Mouse (Mus musculus) heart, adult 2 months (tissue): ENCODE data around the gene Samd4. TPM values are rescaled to one million over a fixed set of nuclear protein-coding genes. Genes with fewer than 3 reads are reported as not detected.
A peak's percentile ranks its signal among the peaks of the same experiment; 100 is the strongest.

Source experiments
- DNase-seq, 2 experiments: peaks; one replicate each; pipeline ENCODE4 v3.0.0; 2021
- H3K27ac ChIP-seq: fragments of 200-600 bp; 2 replicates; pipeline ENCODE4 v1.8.1; 2022
- H3K27me3 ChIP-seq: fragments of 200-500 bp; 2 replicates; pipeline ENCODE4 v1.6.1; 2012; ENCODE audit warnings: mild to moderate bottlenecking, low read length, inconsistent platforms, mixed read lengths; ENCODE audit not compliant: control insufficient read depth, insufficient read depth
- H3K36me3 ChIP-seq: fragments of 200-500 bp; 2 replicates; pipeline ENCODE4 v1.6.1; 2012; ENCODE audit warnings: low read length, inconsistent platforms; ENCODE audit not compliant: control insufficient read depth, insufficient read depth
- H3K4me1 ChIP-seq: fragments of 200-500 bp; 2 replicates; pipeline ENCODE4 v1.6.1; 2011; ENCODE audit warnings: low read length; ENCODE audit not compliant: control insufficient read depth, insufficient read depth
- H3K4me3 ChIP-seq: fragments of 200-600 bp; 2 replicates; pipeline ENCODE4 v1.8.1; 2022
- H3K79me2 ChIP-seq: fragments of 200-500 bp; replicated peaks from 2 replicates; pipeline ENCODE4 v1.6.1; 2012; ENCODE audit warnings: mild to moderate bottlenecking, inconsistent platforms, low read length, moderate library complexity, mixed read lengths; ENCODE audit not compliant: control insufficient read depth, insufficient read depth
- H3K9ac ChIP-seq: fragments of 200-500 bp; 2 replicates; pipeline ENCODE4 v1.6.1; 2012; ENCODE audit warnings: low read depth, mild to moderate bottlenecking, control low read depth, inconsistent platforms, low read length, mixed read lengths
- CTCF ChIP-seq: fragments of 200-600 bp; IDR thresholded peaks from 2 replicates; pipeline ENCODE4 v1.8.1; 2022; ENCODE audit warnings: antibody characterized with exemption, mild to moderate bottlenecking, moderate library complexity
- EP300 ChIP-seq: fragments of 200-500 bp; IDR thresholded peaks from 2 replicates; pipeline ENCODE4 v1.6.1; 2011; ENCODE audit warnings: low read depth, low read length, control low read depth; ENCODE audit not compliant: insufficient read depth
- POLR2A ChIP-seq: fragments of 200-500 bp; IDR thresholded peaks from 2 replicates; pipeline ENCODE4 v1.6.1; 2011; ENCODE audit warnings: mild to moderate bottlenecking, low read depth, low read length, control low read depth; ENCODE audit not compliant: insufficient read depth
- WGBS: fragments of 180-500 bp; shearing (Covaris S2); methylation state at CpG from one replicate; pipeline ENCODE4 v1.1.7; 2018; 5-methylcytosine and 5-hydroxymethylcytosine counted together
- intact Hi-C: fragments of 180-260 bp; cut with DNase I; formaldehyde crosslinking; loops from one replicate; pipeline ENCODE4 v1.15.1; 2025
- polyA plus RNA-seq: library from polyadenylated mRNA; depleted of rRNA; stranded (reverse); fragments of >200 nt; gene quantifications from 2 replicates; pipeline ENCODE4 v1.2.3, GENCODE M21; 2012
- total RNA-seq, 2 experiments: library from RNA; stranded (reverse); gene quantifications; 2 replicates each; pipeline ENCODE4 v1.2.3; 2021

The Samd4 gene
- total and polyA plus RNA-seq, 3 experiments: 23.8 to 62.3 (median 51.7) TPM

DNA sequence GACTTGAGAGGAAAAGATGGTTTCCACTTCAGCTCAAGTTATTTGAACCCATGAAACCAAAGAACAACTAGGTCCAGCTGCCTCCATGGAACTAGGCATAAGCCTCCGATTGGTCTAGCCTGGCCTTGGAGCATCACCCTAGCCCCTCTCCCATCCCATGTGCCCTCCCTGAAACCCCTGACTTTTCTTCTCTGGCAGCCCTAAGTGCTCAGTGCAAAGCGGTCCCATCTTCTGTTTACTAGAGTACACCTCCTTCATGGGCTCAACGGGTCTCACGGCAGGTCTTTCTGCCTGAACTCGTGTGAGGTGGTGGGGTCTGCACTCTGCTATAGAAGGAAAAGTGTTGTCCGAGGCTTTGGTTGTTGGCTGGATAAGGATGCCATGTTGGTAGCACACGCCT is 197.3 kb downstream of the Samd4 start:
- no peak for TF ChIP-seq CTCF
- no peak for TF ChIP-seq POLR2A
- TF ChIP-seq EP300: no peak
- Histone ChIP-seq H3K27ac (no peak overlapping the region), H3K27me3 (no peaks in the 10 kb centered on the region), H3K9ac (no peak overlapping the region), H3K4me3 (no peak overlapping the region), H3K79me2 (no peaks in the 10 kb centered on the region), H3K4me1 (peaks cover 3% of the 10 kb centered on the region), H3K36me3 (peaks cover 7% of the 10 kb centered on the region; the same call in 1 of the 2 replicates)
- intact Hi-C loops: no loop called here
- WGBS: 95% methylated on average over 7 of the region's 7 CpGs
- DNase-seq: no peak

DNA sequence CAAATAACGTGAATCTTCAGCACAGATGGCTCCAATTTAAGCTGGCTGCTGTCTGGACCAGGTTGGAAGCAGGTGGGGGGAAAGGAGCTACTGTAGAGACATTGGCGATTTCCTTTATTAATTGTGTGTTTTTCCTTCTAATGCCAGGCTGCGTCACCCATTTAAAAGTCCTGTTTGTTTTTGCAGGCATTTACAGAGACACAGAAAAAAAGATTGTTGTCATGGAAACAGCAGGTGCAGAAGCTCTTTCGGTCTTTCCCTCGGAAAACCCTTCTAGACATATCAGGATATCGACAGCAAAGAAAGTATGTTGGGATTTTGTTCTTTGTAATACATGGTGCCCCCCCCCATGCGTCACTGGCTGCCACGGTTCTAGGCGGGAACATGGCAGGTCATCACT is 200.7 kb downstream of the Samd4 start:
- Histone ChIP-seq H3K4me3 (no peak overlapping the region), H3K79me2 (no peaks in the 10 kb centered on the region), H3K36me3 (peaks cover 4% of the 10 kb centered on the region; the same call in 1 of the 2 replicates), H3K4me1 (peaks cover 4% of the 10 kb centered on the region), H3K27ac (peak overlapping the region; percentile 78), H3K9ac (peak overlapping the region; percentile 26; the same call in 1 of the 2 replicates), H3K27me3 (no peaks in the 10 kb centered on the region)
- TF ChIP-seq CTCF (no peak), EP300 (no peak)
- DNase-seq: no peak
- 64% methylated on average over 9 of the region's 9 CpGs for WGBS
- intact Hi-C loops: no loop called here

DNA sequence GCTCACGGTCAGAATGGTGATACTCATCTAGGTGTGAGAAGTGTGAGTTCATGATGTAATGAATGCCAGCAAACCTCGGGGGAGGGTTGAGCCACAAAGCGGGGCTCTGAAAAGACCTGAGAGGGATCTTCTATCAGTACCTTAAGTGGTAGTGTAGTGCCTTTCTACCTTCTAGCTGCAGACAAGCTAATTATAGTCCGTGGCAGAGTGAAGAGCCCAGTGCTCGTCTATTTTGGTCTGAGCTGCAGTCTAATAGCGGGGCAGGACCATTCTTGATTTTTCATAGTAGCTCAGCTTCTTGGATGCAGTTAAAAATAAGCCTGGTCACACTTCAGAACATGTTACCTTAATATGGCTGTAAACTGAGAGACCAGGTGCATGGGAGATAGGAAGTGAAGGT is 201.2 kb downstream of the Samd4 start:
- Histone ChIP-seq H3K79me2 (no peaks in the 10 kb centered on the region), H3K4me3 (no peak overlapping the region), H3K36me3 (peaks cover 4% of the 10 kb centered on the region; the same call in 1 of the 2 replicates), H3K27me3 (no peaks in the 10 kb centered on the region), H3K4me1 (peaks cover 4% of the 10 kb centered on the region), H3K27ac (peak overlapping the region; percentile 78), H3K9ac (peak overlapping the region; percentile 26; the same call in 1 of the 2 replicates)
- peak in 1 of 2 experiments; percentile 41 for DNase-seq
- intact Hi-C loops: no loop called here
- WGBS: 55% methylated on average over 6 of the region's 6 CpGs
- TF ChIP-seq POLR2A (no peak), CTCF (no peak), EP300 (0 out of 2 replicates have a peak, but pooled peaks have one; percentile 17)

DNA sequence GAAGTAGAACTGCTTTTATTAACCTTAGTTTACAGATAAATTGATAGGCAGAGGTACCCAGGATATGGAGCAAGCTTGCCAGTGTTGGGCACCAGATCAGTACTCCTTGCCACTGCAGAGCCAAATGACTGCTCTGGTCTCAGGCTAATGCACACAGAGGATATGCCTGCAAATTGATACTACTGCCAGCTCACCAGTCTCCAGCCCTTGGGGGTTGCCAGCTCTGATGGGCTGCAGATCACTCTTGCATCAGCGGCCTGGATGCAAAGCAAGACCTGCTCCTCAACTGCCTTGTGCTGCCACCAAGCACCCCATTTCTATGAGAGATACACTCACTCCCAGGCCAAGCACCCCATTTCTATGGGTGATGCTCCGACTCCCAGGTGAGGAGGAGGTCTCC is 202.0 kb downstream of the Samd4 start:
- WGBS: 75% methylated on average over 2 of the region's 2 CpGs
- intact Hi-C loops: loop anchor here (5.0 kb wide), 2 partner anchors 103 to 252 kb away; partner anchors contain the start of genes Cgrrf1 and Gch1

DNA sequence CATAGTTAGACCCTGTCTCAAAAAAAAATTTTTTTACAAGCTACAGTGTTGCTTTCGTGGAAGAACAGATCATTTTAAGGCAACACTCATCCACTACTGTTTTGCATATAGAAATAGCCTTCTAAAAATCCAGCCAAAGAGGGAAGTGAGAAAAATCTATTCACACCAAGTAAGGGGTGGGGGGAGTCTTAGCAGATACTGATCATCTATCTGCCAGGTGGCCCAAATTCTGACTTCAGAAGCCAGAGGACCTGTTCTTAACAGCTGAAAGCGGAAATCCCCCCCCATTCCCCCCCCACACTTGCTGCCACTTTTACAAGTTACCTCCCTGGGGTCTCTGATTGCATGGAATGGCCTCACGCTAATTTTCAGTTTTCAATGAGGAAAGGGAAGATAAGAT is 203.5 kb downstream of the Samd4 start:
- WGBS: 69% methylated on average over 3 of the region's 3 CpGs
- H3K4me3 ChIP-seq: no peak overlapping the region
- no peak overlapping the region for H3K9ac ChIP-seq
- H3K4me1 ChIP-seq: peaks cover 5% of the 10 kb centered on the region
- H3K27ac ChIP-seq: peak overlapping the region; percentile 43; the same call in 1 of the 2 replicates
- H3K79me2 ChIP-seq: no peaks in the 10 kb centered on the region
- no peaks in the 10 kb centered on the region for H3K27me3 ChIP-seq
- TF ChIP-seq CTCF (no peak), POLR2A (no peak), EP300 (no peak)
- intact Hi-C loops: loop anchor here (1.0 to 5.0 kb wide), 4 partner anchors 85 to 254 kb away; partner anchors contain the start of genes Cgrrf1 and Gch1
- H3K36me3 ChIP-seq: peaks cover 4% of the 10 kb centered on the region; the same call in 1 of the 2 replicates
- no peak for DNase-seq

More for the DNA sequence above, 202.0 kb downstream of the Samd4 start:
- Histone ChIP-seq H3K36me3 (peaks cover 4% of the 10 kb centered on the region; the same call in 1 of the 2 replicates), H3K4me3 (no peak overlapping the region), H3K27ac (peak overlapping the region; percentile 78; the same call in 1 of the 2 replicates), H3K79me2 (no peaks in the 10 kb centered on the region), H3K9ac (no peak overlapping the region), H3K4me1 (peaks cover 5% of the 10 kb centered on the region), H3K27me3 (no peaks in the 10 kb centered on the region)
- no peak for DNase-seq
- no peak for TF ChIP-seq POLR2A
- TF ChIP-seq EP300: no peak
- TF ChIP-seq CTCF: no peak

DNA sequence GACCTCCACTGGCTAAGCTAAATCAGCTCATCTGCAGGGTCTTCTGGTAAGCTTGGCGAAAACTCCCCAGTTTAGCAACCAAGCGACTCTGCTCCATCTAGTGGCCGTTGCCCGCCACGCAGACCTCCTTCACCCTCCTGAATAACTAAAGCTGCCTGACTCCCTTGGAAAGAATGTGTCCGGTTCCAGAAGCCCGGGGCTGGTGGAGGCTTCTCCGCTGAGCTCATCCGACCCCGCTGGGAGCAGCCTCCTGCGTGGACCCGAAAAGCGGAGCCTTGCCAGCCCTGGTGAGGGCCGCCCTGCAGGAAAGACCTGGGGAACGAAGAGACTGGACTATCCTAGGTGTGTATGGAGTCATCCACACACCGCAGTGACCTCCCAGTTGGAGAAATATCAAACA is 204.1 kb downstream of the Samd4 start:
- Histone ChIP-seq H3K27me3 (no peaks in the 10 kb centered on the region), H3K27ac (peak overlapping the region; percentile 91), H3K4me3 (peak overlapping the region; percentile 40), H3K79me2 (no peaks in the 10 kb centered on the region), H3K36me3 (peaks cover 4% of the 10 kb centered on the region; the same call in 1 of the 2 replicates), H3K4me1 (peaks cover 5% of the 10 kb centered on the region), H3K9ac (peak overlapping the region; percentile 69)
- DNase-seq: peak; percentile 78 to 80
- no peak for TF ChIP-seq POLR2A
- peak; percentile 66; the same call in 1 of the 2 replicates for TF ChIP-seq EP300
- peak; percentile 80 for TF ChIP-seq CTCF
- 5% methylated on average over 16 of the region's 16 CpGs for WGBS
- intact Hi-C loops: loop anchor here (1.0 to 5.0 kb wide), 5 partner anchors 86 to 254 kb away; partner anchors contain the start of genes Cgrrf1 and Gch1
